Mouse (Mus musculus) brain, embryonic 14.5 days (tissue): ENCODE data around the gene Trim46.

Source experiments
- CTCF ChIP-seq: fragments of 200-500 bp; IDR thresholded peaks from 2 replicates; pipeline ENCODE4 v1.5.1; 2012; ENCODE audit warnings: inconsistent platforms, mild to moderate bottlenecking, moderate library complexity, borderline replicate concordance; ENCODE audit not compliant: insufficient read depth, insufficient read length; ENCODE audit errors: extremely low read depth
- POLR2A ChIP-seq: fragments of 200-500 bp; IDR thresholded peaks from 2 replicates; pipeline ENCODE4 v1.6.1; 2012; ENCODE audit warnings: mild to moderate bottlenecking, inconsistent platforms, borderline replicate concordance; ENCODE audit not compliant: poor library complexity, insufficient read depth, insufficient read length, severe bottlenecking; ENCODE audit errors: extremely low read depth

- no peak for TF ChIP-seq CTCF
- no peak for TF ChIP-seq POLR2A
Measured at GRCm38 (mm10) chr3:89231772-89232275, 14.3 kb downstream of the Trim46 start.
